Comparison of ENCODE assay signal across 24 mouse cellular contexts in the genomic region with DNA sequence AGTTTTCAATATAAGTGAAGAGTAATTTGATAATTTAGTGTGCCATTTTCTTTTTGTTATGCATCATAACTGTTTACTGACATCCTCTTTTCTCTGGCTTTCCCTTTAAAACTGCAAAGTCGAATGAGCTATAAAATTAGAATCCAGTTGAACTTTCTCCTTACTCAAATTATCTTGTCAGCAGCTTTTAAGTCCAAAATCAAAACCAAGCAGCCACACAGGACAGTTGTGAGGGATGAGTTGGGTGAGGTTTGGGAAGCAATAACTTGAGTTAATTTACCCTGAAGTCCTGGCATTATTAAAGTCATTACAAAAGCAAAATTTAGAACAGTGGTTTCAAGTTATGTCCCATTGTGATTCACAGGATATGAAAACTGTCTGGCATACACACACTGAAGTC.
A peak's percentile ranks its signal among the peaks of the same experiment; 100 is the strongest.
DNase-seq lines count a peak whose midpoint lies in the region; ATAC-seq and TF ChIP-seq lines count a peak whose summit lies in the region.
"Had no signal": no experiment of that assay in that cellular context is flagged by ENCODE, and none has a peak within 500 bp of the region (broad histone marks: within the 10 kb centered on the region; RNA-seq: fewer than 3 reads in every experiment).

No protein-coding gene starts in this region.

- no peak overlapping the region for H3K4me3 ChIP-seq in gastrocnemius, adult 2 months
- H3K4me3 ChIP-seq in kidney, embryonic 14.5 days (ENCODE audit: low read length), result no peak overlapping the region
- H3K4me3 ChIP-seq: embryonic facial prominence, embryonic 10.5 days; embryonic facial prominence, embryonic 12.5 days; forebrain, embryonic 13.5 days; forebrain, embryonic 15.5 days had no signal

- intact Hi-C loops in gastrocnemius, adult 2 months (cut with DNase I), result no loop called here

- no peak for DNase-seq in gastrocnemius, adult 2 months
- DNase-seq in gastrocnemius, postnatal 25 days, result no peak
- peak; percentile 61 for DNase-seq in kidney, adult 9 months
- no peak for DNase-seq in cerebellum, postnatal 14 days
- DNase-seq: adrenal gland, adult 8-10 months; adrenal gland, postnatal 14 days; adrenal gland, postnatal 36 days; B cell, adult 2 months; cerebellum, adult 11 months; cerebellum, adult 18-20 months; cerebellum, adult 8-10 months; cerebellum, adult 9-11 months; cerebellum, postnatal 25 days; forebrain, postnatal 0 days had no signal

- no peak for TF ChIP-seq CTCF in gastrocnemius, adult 2 months (IDR thresholded peaks at IDR 0.05)

- no peak overlapping the region for H3K4me2 ChIP-seq in kidney, embryonic 14.5 days (replicated peaks; ENCODE audit: low read depth, low read length)
- H3K4me2 ChIP-seq: embryonic facial prominence, embryonic 12.5 days; forebrain, embryonic 13.5 days; forebrain, embryonic 15.5 days had no signal

- no peak overlapping the region for H3K9ac ChIP-seq in kidney, embryonic 14.5 days (ENCODE audit: low read depth, low read length)
- H3K9ac ChIP-seq: embryonic facial prominence, embryonic 12.5 days; forebrain, embryonic 13.5 days; forebrain, embryonic 15.5 days; forebrain, postnatal 0 days had no signal

- H3K36me3 ChIP-seq in kidney, embryonic 14.5 days (ENCODE audit: control insufficient read depth, insufficient read depth, low read length), result no peaks in the 10 kb centered on the region
- H3K36me3 ChIP-seq: embryonic facial prominence, embryonic 10.5 days; embryonic facial prominence, embryonic 12.5 days; forebrain, embryonic 15.5 days had no signal

- 79% methylated on average over 1 of the region's 1 CpGs for WGBS in kidney, embryonic 14.5 days

- no peaks in the 10 kb centered on the region for H3K9me3 ChIP-seq in kidney, embryonic 14.5 days (ENCODE audit: control insufficient read depth, low read length)
- H3K9me3 ChIP-seq: embryonic facial prominence, embryonic 10.5 days; embryonic facial prominence, embryonic 12.5 days; forebrain, embryonic 13.5 days; forebrain, embryonic 15.5 days; G1E had no signal

- ATAC-seq in kidney, embryonic 14.5 days (ENCODE audit: low FRiP score, low TSS enrichment), result no peak
- ATAC-seq: activated CD4-positive, CD25-positive, alpha-beta regulatory T cell, adult 4 months; CD4-positive, CD25-positive, alpha-beta regulatory T cell, adult 4 months; forebrain, embryonic 13.5 days; forebrain, embryonic 15.5 days; forebrain, postnatal 0 days; Patski had no signal

- H3K4me1 ChIP-seq in kidney, embryonic 14.5 days (ENCODE audit: control insufficient read depth, insufficient read depth, low read length), result no peaks in the 10 kb centered on the region
- H3K4me1 ChIP-seq: embryonic facial prominence, embryonic 10.5 days; embryonic facial prominence, embryonic 12.5 days; forebrain, embryonic 13.5 days; forebrain, embryonic 15.5 days had no signal

- no peaks in the 10 kb centered on the region for H3K27me3 ChIP-seq in kidney, embryonic 14.5 days (ENCODE audit: control insufficient read depth, insufficient read depth, low read length)
- H3K27me3 ChIP-seq: CH12.LX; embryonic facial prominence, embryonic 12.5 days; forebrain, embryonic 13.5 days; forebrain, embryonic 15.5 days; Patski had no signal

- 0 out of 2 replicates have a peak overlapping the region, but pooled peaks have one; percentile 6 for H3K27ac ChIP-seq in gastrocnemius, adult 2 months
- H3K27ac ChIP-seq in kidney, embryonic 14.5 days (ENCODE audit: low read depth, low read length), result no peak overlapping the region
- H3K27ac ChIP-seq: embryonic facial prominence, embryonic 10.5 days; embryonic facial prominence, embryonic 12.5 days; forebrain, embryonic 13.5 days; forebrain, embryonic 15.5 days had no signal
